Mouse (Mus musculus) embryonic fibroblast, embryonic 13.5 days (primary cell): ENCODE data around the gene Elf3.

Experiments used
- CTCF ChIP-seq: IDR thresholded peaks from 2 replicates; pipeline ENCODE4 v1.5.1; 2011; ENCODE audit warnings: mild to moderate bottlenecking, control low read depth, low read length, moderate library complexity, borderline replicate concordance; ENCODE audit not compliant: insufficient read depth
- POLR2A ChIP-seq: IDR thresholded peaks from 2 replicates; pipeline ENCODE4 v1.6.1; 2011; ENCODE audit warnings: low read depth, mild to moderate bottlenecking, control low read depth, low read length, moderate library complexity

DNA sequence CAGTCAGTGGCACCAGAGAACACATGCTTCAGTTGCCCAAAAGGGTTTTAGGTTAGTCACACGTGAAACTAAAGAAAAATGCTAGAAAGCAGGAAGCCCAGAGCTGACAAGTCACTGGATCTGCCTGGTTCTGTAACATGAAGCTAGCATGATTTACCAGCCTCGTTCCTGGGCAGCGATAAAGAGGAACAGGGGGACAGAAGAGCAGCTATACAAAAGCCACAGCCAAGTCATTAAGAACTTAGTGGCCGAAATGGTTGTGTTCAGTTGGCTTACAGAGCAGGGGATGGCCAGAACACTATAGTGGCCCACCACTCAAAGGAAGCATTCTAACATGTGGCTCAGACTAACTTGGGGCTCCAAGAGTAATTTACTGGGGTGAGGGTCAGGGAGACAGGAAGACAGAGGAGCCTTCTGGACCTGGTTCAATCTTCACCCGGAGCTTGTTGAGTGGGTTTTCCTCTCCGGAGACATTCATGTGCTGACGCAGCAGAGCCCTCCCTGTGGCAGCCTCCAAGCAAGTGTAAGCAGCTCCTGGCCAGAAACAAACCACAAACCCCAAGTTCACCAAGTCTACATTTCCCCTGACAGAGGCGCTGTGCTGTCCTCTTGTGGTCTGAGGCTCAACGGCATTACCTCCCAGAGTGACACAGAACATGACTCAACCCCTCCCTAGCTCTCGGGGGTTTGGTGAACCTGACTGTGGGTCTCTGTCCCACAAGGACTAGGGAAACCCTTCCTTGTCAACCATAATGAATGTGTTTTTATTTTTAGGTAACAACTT, 9.5 kb upstream of the Elf3 start:
- TF ChIP-seq POLR2A (no peak), CTCF (no peak)
